Mouse (Mus musculus): Measurements from ENCODE around the gene Filip1l. TPM values are rescaled to one million over a fixed set of nuclear protein-coding genes. Genes with fewer than 3 reads are reported as not detected.

The Filip1l gene
- total RNA-seq, 1 experiment, result 7.4 TPM

DNA sequence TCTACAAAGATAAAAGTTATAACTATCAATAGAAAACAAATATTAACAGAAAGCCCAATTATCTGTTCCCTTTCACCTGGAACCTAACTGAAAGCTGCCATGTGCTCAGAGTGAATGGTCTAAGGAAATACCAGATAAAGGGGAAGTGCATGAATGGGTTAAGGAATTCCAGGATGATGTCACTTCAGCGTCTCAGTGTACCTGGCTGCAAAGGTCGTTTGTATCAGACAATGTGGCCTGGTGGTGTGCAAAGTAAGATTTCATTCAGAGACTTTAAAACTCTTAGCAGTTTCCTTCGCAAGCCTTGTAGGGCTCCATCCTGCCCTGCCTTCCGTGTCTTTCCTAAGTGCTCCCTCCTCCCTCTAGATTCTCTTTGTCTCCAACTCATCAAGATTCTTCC lies 80.3 kb downstream of the Filip1l start:
- no peaks in the 10 kb centered on the region for H3K36me3 ChIP-seq (ENCODE audit: control insufficient read depth, insufficient read depth, low read length, poor library complexity, severe bottlenecking)
- no peak overlapping the region for H3K9ac ChIP-seq (ENCODE audit: insufficient read depth, low read depth, low read length, poor library complexity, severe bottlenecking)
- H3K27ac ChIP-seq (ENCODE audit: insufficient read depth, low read depth, low read length, poor library complexity, severe bottlenecking), result no peak overlapping the region
- no peaks in the 10 kb centered on the region for H3K9me3 ChIP-seq (ENCODE audit: control insufficient read depth, insufficient read depth, low read depth, low read length)
- H3K4me3 ChIP-seq (ENCODE audit: insufficient read depth in 1 of 2, low read depth in 1 of 2, low read length in 2 of 2, poor library complexity in 1 of 2, severe bottlenecking in 1 of 2), result no peak overlapping the region
- DNase-seq (ENCODE audit: low read depth, low spot score), result no peak
- in situ Hi-C loops (cut with MboI; ENCODE audit: low sequenced_read_pairs in 2 of 2, unreplicated experiment in 2 of 2), result no loop called here
- TF ChIP-seq MAFK (IDR thresholded peaks at IDR 0.05; ENCODE audit: insufficient read depth, low read depth, low read length) (no peak), ZNF384 (IDR thresholded peaks at IDR 0.05; ENCODE audit: low read depth, low read length) (no peak), HCFC1 (IDR thresholded peaks at IDR 0.05; ENCODE audit: borderline replicate concordance, insufficient read depth, low read length) (no peak)
- H3K4me1 ChIP-seq (ENCODE audit: control insufficient read depth in 2 of 2, insufficient read depth in 2 of 2, low read length in 2 of 2, poor library complexity in 1 of 2), result peaks cover 1 to 4% of the 10 kb centered on the region in 2 experiments; a peak in 2 of 4 replicates

DNA sequence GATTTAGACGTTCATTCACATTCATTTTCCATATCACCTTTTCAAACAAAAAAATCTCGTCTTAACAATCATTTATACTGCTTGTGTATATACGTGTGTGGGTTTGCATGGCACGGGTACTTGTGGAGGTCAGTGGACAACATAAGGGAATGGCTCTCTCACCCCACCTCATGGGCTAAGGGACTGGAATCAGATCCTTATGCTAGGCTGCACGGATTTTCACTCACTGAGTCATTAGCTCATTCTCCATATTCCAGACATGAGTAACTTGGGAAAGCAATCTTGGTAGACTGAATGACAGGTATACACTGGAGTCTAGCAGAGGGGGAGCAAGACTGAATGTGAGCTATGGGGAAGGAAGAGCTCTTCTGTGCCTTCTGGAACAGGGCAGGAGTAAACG lies 80.8 kb downstream of the Filip1l start:
- H3K4me3 ChIP-seq (ENCODE audit: insufficient read depth in 1 of 2, low read depth in 1 of 2, low read length in 2 of 2, poor library complexity in 1 of 2, severe bottlenecking in 1 of 2), result no peak overlapping the region
- no peak for TF ChIP-seq MAFK (IDR thresholded peaks at IDR 0.05; ENCODE audit: insufficient read depth, low read depth, low read length)
- no peak for TF ChIP-seq ZC3H11A (IDR thresholded peaks at IDR 0.05; ENCODE audit: borderline replicate concordance, low read depth, low read length)
- no peak for TF ChIP-seq ZNF384 (IDR thresholded peaks at IDR 0.05; ENCODE audit: low read depth, low read length)
- TF ChIP-seq CHD2 (IDR thresholded peaks at IDR 0.05; ENCODE audit: low read depth, low read length), result no peak
- TF ChIP-seq HCFC1 (IDR thresholded peaks at IDR 0.05; ENCODE audit: borderline replicate concordance, insufficient read depth, low read length), result no peak
- no peak for DNase-seq (ENCODE audit: low read depth, low spot score)
- peaks cover 1 to 4% of the 10 kb centered on the region in 2 experiments; a peak in 2 of 4 replicates for H3K4me1 ChIP-seq (ENCODE audit: control insufficient read depth in 2 of 2, insufficient read depth in 2 of 2, low read length in 2 of 2, poor library complexity in 1 of 2)
- in situ Hi-C loops (cut with MboI; ENCODE audit: low sequenced_read_pairs in 2 of 2, unreplicated experiment in 2 of 2), result no loop called here
- no peak overlapping the region for H3K27ac ChIP-seq (ENCODE audit: insufficient read depth, low read depth, low read length, poor library complexity, severe bottlenecking)
- H3K9ac ChIP-seq (ENCODE audit: insufficient read depth, low read depth, low read length, poor library complexity, severe bottlenecking), result no peak overlapping the region
- H3K9me3 ChIP-seq (ENCODE audit: control insufficient read depth, insufficient read depth, low read depth, low read length), result no peaks in the 10 kb centered on the region
- H3K36me3 ChIP-seq (ENCODE audit: control insufficient read depth, insufficient read depth, low read length, poor library complexity, severe bottlenecking), result no peaks in the 10 kb centered on the region

DNA sequence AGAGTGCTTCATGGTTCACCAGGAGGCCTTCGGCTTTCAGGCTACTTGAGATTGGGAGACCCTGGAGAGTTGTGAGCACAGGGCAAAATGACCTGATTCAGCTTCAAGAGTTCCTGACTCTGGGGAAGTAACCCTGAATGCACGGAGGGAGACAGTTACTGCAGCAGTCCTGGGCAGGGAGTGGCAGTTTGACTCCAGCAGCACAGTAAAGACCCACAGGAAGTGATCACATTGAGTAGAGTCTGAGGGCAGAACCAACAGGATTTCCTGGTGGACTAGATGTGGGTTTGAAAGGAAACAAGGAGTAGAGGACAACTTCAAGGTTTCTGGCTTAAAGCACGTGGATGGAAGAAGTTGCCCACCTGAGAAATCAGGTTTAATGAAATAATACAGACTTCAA lies 81.7 kb downstream of the Filip1l start:
- Histone ChIP-seq H3K9me3 (ENCODE audit: control insufficient read depth, insufficient read depth, low read depth, low read length) (no peaks in the 10 kb centered on the region), H3K27ac (ENCODE audit: insufficient read depth, low read depth, low read length, poor library complexity, severe bottlenecking) (no peak overlapping the region), H3K36me3 (ENCODE audit: control insufficient read depth, insufficient read depth, low read length, poor library complexity, severe bottlenecking) (no peaks in the 10 kb centered on the region), H3K4me3 (ENCODE audit: insufficient read depth in 1 of 2, low read depth in 1 of 2, low read length in 2 of 2, poor library complexity in 1 of 2, severe bottlenecking in 1 of 2) (no peak overlapping the region), H3K9ac (ENCODE audit: insufficient read depth, low read depth, low read length, poor library complexity, severe bottlenecking) (no peak overlapping the region), H3K4me1 (ENCODE audit: control insufficient read depth in 2 of 2, insufficient read depth in 2 of 2, low read length in 2 of 2, poor library complexity in 1 of 2) (peaks cover 1 to 4% of the 10 kb centered on the region in 2 experiments; a peak in 2 of 4 replicates)
- DNase-seq (ENCODE audit: low read depth, low spot score), result no peak
- in situ Hi-C loops (cut with MboI; ENCODE audit: low sequenced_read_pairs in 2 of 2, unreplicated experiment in 2 of 2), result no loop called here
- TF ChIP-seq HCFC1 (IDR thresholded peaks at IDR 0.05; ENCODE audit: borderline replicate concordance, insufficient read depth, low read length), result no peak
- TF ChIP-seq ZNF384 (IDR thresholded peaks at IDR 0.05; ENCODE audit: low read depth, low read length), result no peak
- no peak for TF ChIP-seq CHD2 (IDR thresholded peaks at IDR 0.05; ENCODE audit: low read depth, low read length)
- TF ChIP-seq ZC3H11A (IDR thresholded peaks at IDR 0.05; ENCODE audit: borderline replicate concordance, low read depth, low read length), result no peak

DNA sequence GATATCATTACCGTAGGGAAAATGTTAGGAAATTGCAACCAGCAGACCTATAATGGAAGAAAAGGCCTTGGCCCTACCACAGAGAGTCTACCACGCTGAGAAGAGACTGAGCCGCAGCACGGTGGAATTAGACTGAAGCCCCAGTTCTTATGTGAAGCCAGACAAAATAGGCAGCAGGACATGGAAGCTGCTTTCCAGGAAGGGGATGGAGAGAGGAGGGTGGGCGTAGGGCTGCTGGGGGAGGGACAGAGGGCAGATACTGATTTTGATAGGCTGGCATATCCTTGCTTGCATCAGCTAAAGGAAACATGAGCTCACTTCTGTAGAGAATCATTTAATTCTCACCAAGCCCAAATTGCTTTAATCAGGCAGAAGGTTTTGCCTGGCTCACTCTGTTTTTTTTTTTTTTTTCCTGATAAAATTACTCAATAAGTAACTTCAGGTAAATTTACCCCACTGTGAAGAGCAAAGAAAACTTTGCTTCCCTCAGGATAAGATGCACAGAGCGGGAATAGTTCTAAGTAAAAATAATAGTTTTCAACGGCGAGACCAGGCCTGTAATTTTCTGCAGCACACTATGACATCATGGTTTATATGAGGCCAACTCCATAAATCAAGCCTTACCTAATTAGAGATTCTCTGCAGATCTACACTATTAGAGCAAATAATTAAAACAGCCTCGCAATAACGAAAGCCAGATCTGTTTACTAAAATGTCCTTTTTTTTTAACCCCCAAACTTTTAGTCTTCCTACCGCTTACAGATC lies 84.8 kb downstream of the Filip1l start:
- no peak for DNase-seq (ENCODE audit: low read depth, low spot score)

DNA sequence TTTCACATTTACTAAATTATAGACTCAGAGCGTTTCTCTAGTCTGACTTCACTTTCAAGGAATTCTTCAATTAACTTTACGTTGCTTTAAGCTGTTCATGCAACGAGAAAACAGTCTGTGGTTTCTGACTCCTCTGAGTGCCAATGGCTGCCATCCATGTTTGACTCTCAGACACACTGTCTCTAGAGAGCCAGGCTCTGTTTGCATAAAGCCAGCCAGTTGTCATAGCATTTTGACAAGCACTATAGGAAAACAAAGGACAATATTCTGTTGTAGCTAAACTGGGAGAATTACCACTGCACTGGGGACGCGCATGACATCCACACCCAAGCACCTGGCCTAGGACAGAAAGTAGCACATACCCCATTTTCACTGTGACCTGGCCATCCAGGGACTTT lies 85.4 kb downstream of the Filip1l start:
- DNase-seq (ENCODE audit: low read depth, low spot score), result no peak
- Histone ChIP-seq H3K4me1 (ENCODE audit: control insufficient read depth in 2 of 2, insufficient read depth in 2 of 2, low read length in 2 of 2, poor library complexity in 1 of 2) (peaks cover 1 to 4% of the 10 kb centered on the region in 2 experiments; a peak in 2 of 4 replicates), H3K4me3 (ENCODE audit: insufficient read depth in 1 of 2, low read depth in 1 of 2, low read length in 2 of 2, poor library complexity in 1 of 2, severe bottlenecking in 1 of 2) (no peak overlapping the region), H3K36me3 (ENCODE audit: control insufficient read depth, insufficient read depth, low read length, poor library complexity, severe bottlenecking) (no peaks in the 10 kb centered on the region), H3K9me3 (ENCODE audit: control insufficient read depth, insufficient read depth, low read depth, low read length) (no peaks in the 10 kb centered on the region), H3K27ac (ENCODE audit: insufficient read depth, low read depth, low read length, poor library complexity, severe bottlenecking) (no peak overlapping the region), H3K9ac (ENCODE audit: insufficient read depth, low read depth, low read length, poor library complexity, severe bottlenecking) (no peak overlapping the region)
- TF ChIP-seq ZNF384 (IDR thresholded peaks at IDR 0.05; ENCODE audit: low read depth, low read length) (no peak), ZC3H11A (IDR thresholded peaks at IDR 0.05; ENCODE audit: borderline replicate concordance, low read depth, low read length) (no peak), HCFC1 (IDR thresholded peaks at IDR 0.05; ENCODE audit: borderline replicate concordance, insufficient read depth, low read length) (no peak), MAFK (IDR thresholded peaks at IDR 0.05; ENCODE audit: insufficient read depth, low read depth, low read length) (no peak)
- in situ Hi-C loops (cut with MboI; ENCODE audit: low sequenced_read_pairs in 2 of 2, unreplicated experiment in 2 of 2), result no loop called here

More for the DNA sequence above, 84.8 kb downstream of the Filip1l start:
- Histone ChIP-seq H3K27ac (ENCODE audit: insufficient read depth, low read depth, low read length, poor library complexity, severe bottlenecking) (no peak overlapping the region), H3K4me1 (ENCODE audit: control insufficient read depth in 2 of 2, insufficient read depth in 2 of 2, low read length in 2 of 2, poor library complexity in 1 of 2) (peaks cover 1 to 4% of the 10 kb centered on the region in 2 experiments; a peak in 2 of 4 replicates), H3K9ac (ENCODE audit: insufficient read depth, low read depth, low read length, poor library complexity, severe bottlenecking) (no peak overlapping the region), H3K9me3 (ENCODE audit: control insufficient read depth, insufficient read depth, low read depth, low read length) (no peaks in the 10 kb centered on the region), H3K4me3 (ENCODE audit: insufficient read depth in 1 of 2, low read depth in 1 of 2, low read length in 2 of 2, poor library complexity in 1 of 2, severe bottlenecking in 1 of 2) (no peak overlapping the region), H3K36me3 (ENCODE audit: control insufficient read depth, insufficient read depth, low read length, poor library complexity, severe bottlenecking) (no peaks in the 10 kb centered on the region)
- no peak for TF ChIP-seq ZC3H11A (IDR thresholded peaks at IDR 0.05; ENCODE audit: borderline replicate concordance, low read depth, low read length)
- in situ Hi-C loops (cut with MboI; ENCODE audit: low sequenced_read_pairs in 2 of 2, unreplicated experiment in 2 of 2), result no loop called here
